Comparison of ENCODE assay signal across 12 mouse cellular contexts in the genomic region with DNA sequence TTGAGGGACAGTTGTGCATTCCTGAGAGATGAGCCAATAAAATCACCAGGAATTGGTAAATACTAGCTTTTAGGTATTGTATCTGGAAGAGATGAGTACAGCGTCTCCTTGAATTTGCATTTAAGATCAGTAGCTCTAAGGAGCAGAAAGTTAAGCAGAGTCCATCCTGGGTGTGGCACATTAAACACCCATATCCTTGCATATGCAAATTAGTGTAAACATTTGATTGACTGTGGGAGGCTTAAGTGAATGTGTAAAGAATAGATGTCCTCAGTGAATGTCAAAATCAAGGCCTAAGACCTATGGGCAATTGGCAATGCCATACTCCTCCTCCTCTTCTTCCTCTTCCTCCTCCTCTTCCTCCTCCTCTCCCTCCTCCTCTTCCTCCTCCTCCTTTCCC.
"Had no signal": no experiment of that assay in that cellular context is flagged by ENCODE, and none has a peak within 500 bp of the region (broad histone marks: within the 10 kb centered on the region; RNA-seq: fewer than 3 reads in every experiment).

No protein-coding gene starts in this region.

- H3K27me3 ChIP-seq: lung, embryonic 15.5 days; megakaryocyte, embryonic 14.5 days; midbrain, embryonic 13.5 days; midbrain, embryonic 15.5 days; neural tube, embryonic 12.5 days; stomach, embryonic 15.5 days had no signal

- H3K36me3 ChIP-seq: lung, embryonic 15.5 days; midbrain, embryonic 13.5 days; midbrain, embryonic 15.5 days; neural tube, embryonic 12.5 days; stomach, embryonic 15.5 days had no signal

- H3K4me2 ChIP-seq: lung, embryonic 15.5 days; midbrain, embryonic 11.5 days; midbrain, embryonic 13.5 days; midbrain, embryonic 15.5 days; neural tube, embryonic 12.5 days; stomach, embryonic 15.5 days had no signal

- H3K4me1 ChIP-seq: neural tube, embryonic 12.5 days; stomach, embryonic 15.5 days had no signal

- H3K9me3 ChIP-seq: lung, embryonic 15.5 days; megakaryocyte, embryonic 14.5 days; midbrain, embryonic 13.5 days; midbrain, embryonic 15.5 days; neural tube, embryonic 12.5 days; stomach, embryonic 15.5 days had no signal

- H3K9ac ChIP-seq: lung, embryonic 15.5 days; midbrain, embryonic 13.5 days; midbrain, embryonic 15.5 days; neural tube, embryonic 12.5 days; stomach, embryonic 15.5 days had no signal

- H3K27ac ChIP-seq: lung, embryonic 15.5 days; macrophage; midbrain, embryonic 13.5 days; midbrain, embryonic 15.5 days; neural tube, embryonic 12.5 days; stomach, embryonic 15.5 days; stomach, postnatal 0 days had no signal

- DNase-seq: lung, adult 2 months; lung, postnatal 14 days; right cerebral cortex, postnatal 14 days had no signal

- H3K4me3 ChIP-seq: lung, embryonic 15.5 days; megakaryocyte, embryonic 14.5 days; midbrain, embryonic 13.5 days; midbrain, embryonic 15.5 days; neural tube, embryonic 12.5 days; stomach, embryonic 15.5 days had no signal
